Mouse (Mus musculus): ENCODE data around the gene Ttc7b. TPM values are rescaled to one million over a fixed set of nuclear protein-coding genes. Genes with fewer than 3 reads are reported as not detected.

The Ttc7b gene
- polyA plus RNA-seq, 1 experiment: 26.1 TPM

- no peak overlapping the region for H3K27ac ChIP-seq (ENCODE audit: insufficient read depth, low read length)
- TF ChIP-seq POLR2A (IDR thresholded peaks at IDR 0.05; ENCODE audit: low read depth, low read length) (no peak), CTCF (IDR thresholded peaks at IDR 0.05; ENCODE audit: borderline replicate concordance, insufficient read depth, low read length) (no peak)
- H3K4me3 ChIP-seq (ENCODE audit: insufficient read depth, low read length): no peak overlapping the region
- H3K4me1 ChIP-seq (ENCODE audit: control insufficient read depth, insufficient read depth, low read length): peaks cover 2% of the 10 kb centered on the region
Observed at GRCm38 (mm10) chr12:100415802-100416201, 104.8 kb downstream of the Ttc7b start.

- Histone ChIP-seq H3K4me1 (ENCODE audit: control insufficient read depth, insufficient read depth, low read length) (peaks cover 2% of the 10 kb centered on the region; the same call in 1 of the 2 replicates), H3K4me3 (ENCODE audit: insufficient read depth, low read length) (no peak overlapping the region), H3K27ac (ENCODE audit: insufficient read depth, low read length) (no peak overlapping the region)
- TF ChIP-seq POLR2A (IDR thresholded peaks at IDR 0.05; ENCODE audit: low read depth, low read length) (no peak), CTCF (IDR thresholded peaks at IDR 0.05; ENCODE audit: borderline replicate concordance, insufficient read depth, low read length) (no peak)
Observed at GRCm38 (mm10) chr12:100414717-100415398, 105.8 kb downstream of the Ttc7b start.

GRCm38 (mm10) chr12:100408714-100409113 lies 111.9 kb downstream of the Ttc7b start:
- no peak overlapping the region for H3K4me3 ChIP-seq (ENCODE audit: insufficient read depth, low read length)
- TF ChIP-seq POLR2A (IDR thresholded peaks at IDR 0.05; ENCODE audit: low read depth, low read length) (no peak), CTCF (IDR thresholded peaks at IDR 0.05; ENCODE audit: borderline replicate concordance, insufficient read depth, low read length) (no peak)
- H3K27ac ChIP-seq (ENCODE audit: insufficient read depth, low read length): no peak overlapping the region
- peaks cover 3% of the 10 kb centered on the region for H3K4me1 ChIP-seq (ENCODE audit: control insufficient read depth, insufficient read depth, low read length)

GRCm38 (mm10) chr12:100408143-100408542 lies 112.5 kb downstream of the Ttc7b start:
- Histone ChIP-seq H3K27ac (ENCODE audit: insufficient read depth, low read length) (no peak overlapping the region), H3K4me1 (ENCODE audit: control insufficient read depth, insufficient read depth, low read length) (peaks cover 3% of the 10 kb centered on the region), H3K4me3 (ENCODE audit: insufficient read depth, low read length) (no peak overlapping the region)
- TF ChIP-seq CTCF (IDR thresholded peaks at IDR 0.05; ENCODE audit: borderline replicate concordance, insufficient read depth, low read length) (no peak), POLR2A (IDR thresholded peaks at IDR 0.05; ENCODE audit: low read depth, low read length) (no peak)

GRCm38 (mm10) chr12:100407371-100407770 lies 113.3 kb downstream of the Ttc7b start:
- peaks cover 3% of the 10 kb centered on the region for H3K4me1 ChIP-seq (ENCODE audit: control insufficient read depth, insufficient read depth, low read length)
- no peak overlapping the region for H3K4me3 ChIP-seq (ENCODE audit: insufficient read depth, low read length)
- H3K27ac ChIP-seq (ENCODE audit: insufficient read depth, low read length): no peak overlapping the region
- TF ChIP-seq CTCF (IDR thresholded peaks at IDR 0.05; ENCODE audit: borderline replicate concordance, insufficient read depth, low read length) (no peak), POLR2A (IDR thresholded peaks at IDR 0.05; ENCODE audit: low read depth, low read length) (no peak)

GRCm38 (mm10) chr12:100406094-100406493 lies 114.5 kb downstream of the Ttc7b start:
- Histone ChIP-seq H3K4me1 (ENCODE audit: control insufficient read depth, insufficient read depth, low read length) (peaks cover 3% of the 10 kb centered on the region), H3K27ac (ENCODE audit: insufficient read depth, low read length) (no peak overlapping the region), H3K4me3 (ENCODE audit: insufficient read depth, low read length) (no peak overlapping the region)
- TF ChIP-seq POLR2A (IDR thresholded peaks at IDR 0.05; ENCODE audit: low read depth, low read length) (no peak), CTCF (IDR thresholded peaks at IDR 0.05; ENCODE audit: borderline replicate concordance, insufficient read depth, low read length) (no peak)

GRCm38 (mm10) chr12:100405512-100406030 lies 115.1 kb downstream of the Ttc7b start:
- no peak overlapping the region for H3K4me3 ChIP-seq (ENCODE audit: insufficient read depth, low read length)
- H3K4me1 ChIP-seq (ENCODE audit: control insufficient read depth, insufficient read depth, low read length): peaks cover 3% of the 10 kb centered on the region
- H3K27ac ChIP-seq (ENCODE audit: insufficient read depth, low read length): no peak overlapping the region
- TF ChIP-seq POLR2A (IDR thresholded peaks at IDR 0.05; ENCODE audit: low read depth, low read length) (no peak), CTCF (IDR thresholded peaks at IDR 0.05; ENCODE audit: borderline replicate concordance, insufficient read depth, low read length) (no peak)

- Histone ChIP-seq H3K4me1 (ENCODE audit: control insufficient read depth, insufficient read depth, low read length) (peaks cover 3% of the 10 kb centered on the region), H3K27ac (ENCODE audit: insufficient read depth, low read length) (0 out of 2 replicates have a peak overlapping the region, but pooled peaks have one; percentile 40), H3K4me3 (ENCODE audit: insufficient read depth, low read length) (no peak overlapping the region)
- TF ChIP-seq CTCF (IDR thresholded peaks at IDR 0.05; ENCODE audit: borderline replicate concordance, insufficient read depth, low read length) (no peak), POLR2A (IDR thresholded peaks at IDR 0.05; ENCODE audit: low read depth, low read length) (no peak)
Observed at GRCm38 (mm10) chr12:100404430-100404829, 116.2 kb downstream of the Ttc7b start.

- H3K4me3 ChIP-seq (ENCODE audit: insufficient read depth, low read length): no peak overlapping the region
- TF ChIP-seq CTCF (IDR thresholded peaks at IDR 0.05; ENCODE audit: borderline replicate concordance, insufficient read depth, low read length) (no peak), POLR2A (IDR thresholded peaks at IDR 0.05; ENCODE audit: low read depth, low read length) (no peak)
- no peak overlapping the region for H3K27ac ChIP-seq (ENCODE audit: insufficient read depth, low read length)
- peaks cover 3% of the 10 kb centered on the region for H3K4me1 ChIP-seq (ENCODE audit: control insufficient read depth, insufficient read depth, low read length)
Observed at GRCm38 (mm10) chr12:100403005-100403324, 117.7 kb downstream of the Ttc7b start.

GRCm38 (mm10) chr12:100402296-100403004 lies 118.2 kb downstream of the Ttc7b start:
- Histone ChIP-seq H3K4me3 (ENCODE audit: insufficient read depth, low read length) (no peak overlapping the region), H3K4me1 (ENCODE audit: control insufficient read depth, insufficient read depth, low read length) (peaks cover 3% of the 10 kb centered on the region), H3K27ac (ENCODE audit: insufficient read depth, low read length) (no peak overlapping the region)
- TF ChIP-seq POLR2A (IDR thresholded peaks at IDR 0.05; ENCODE audit: low read depth, low read length) (no peak), CTCF (IDR thresholded peaks at IDR 0.05; ENCODE audit: borderline replicate concordance, insufficient read depth, low read length) (no peak)

All from embryonic fibroblast, embryonic 13.5 days (primary cell).